In genomic region chr15:61772996-61773395, GRCm38 (mm10) we compare ENCODE assay signal across 19 mouse cellular contexts.
DNase-seq lines count a peak whose midpoint lies in the region; ATAC-seq lines count a peak whose summit lies in the region.
"Had no signal": no experiment of that assay in that cellular context is flagged by ENCODE, and none has a peak within 500 bp of the region (broad histone marks: within the 10 kb centered on the region; RNA-seq: fewer than 3 reads in every experiment).

No protein-coding gene starts in this region.

- intact Hi-C loops in left cerebral cortex, postnatal 10 days (cut with DNase I) = no loop called here

- no peak for DNase-seq in frontal cortex, postnatal 25 days (ENCODE audit: low spot score in 2 of 2)
- peak; percentile 15 to 65 for DNase-seq in left cerebral cortex, adult 18-20 months (ENCODE audit: low spot score in 2 of 2)
- no peak for DNase-seq in left cerebral cortex, postnatal 10 days (ENCODE audit: extremely low spot score in 1 of 2, low spot score in 2 of 2)
- peak; percentile 23 to 36 for DNase-seq in right cerebral cortex, adult 2 months (ENCODE audit: low spot score in 2 of 2)
- no peak for DNase-seq in right cerebral cortex, postnatal 14 days
- DNase-seq in urinary bladder, postnatal 25 days (ENCODE audit: low spot score) = no peak
- DNase-seq: adrenal gland, adult 8-10 months; adrenal gland, postnatal 36 days; B cell, adult 2 months; cerebellum, adult 11 months; cerebellum, adult 8-10 months; cerebellum, postnatal 14 days; embryo, embryonic 11 days; gastrocnemius, postnatal 36 days; heart, adult 18-20 months; heart, postnatal 14 days had no signal

- peak; percentile 28; the same call in 1 of the 2 replicates for ATAC-seq in frontal cortex, adult (ENCODE audit: low TSS enrichment)
- ATAC-seq: CD4-positive, CD25-positive, alpha-beta regulatory T cell, adult 4 months; forebrain, embryonic 14.5 days had no signal

Comparison
In these comparisons a context has a peak if more than half of its experiments do, and no peak if none do; other contexts are left out.
1. DNase-seq: peak in left cerebral cortex, adult 18-20 months (2 of 2) and right cerebral cortex, adult 2 months (2 of 2); none in frontal cortex, postnatal 25 days (0 of 2), left cerebral cortex, postnatal 10 days (0 of 2), right cerebral cortex, postnatal 14 days (single experiment) and urinary bladder, postnatal 25 days (single experiment).